Mouse (Mus musculus) thymus, postnatal 10 days (tissue): ENCODE data around the gene Csmd2.

Experiments used
- DNase-seq, 2 experiments: peaks; one replicate each; pipeline ENCODE4 v3.0.0; 2021; ENCODE audit warnings: low spot score in 2 of 2

Gene Csmd2

DNA sequence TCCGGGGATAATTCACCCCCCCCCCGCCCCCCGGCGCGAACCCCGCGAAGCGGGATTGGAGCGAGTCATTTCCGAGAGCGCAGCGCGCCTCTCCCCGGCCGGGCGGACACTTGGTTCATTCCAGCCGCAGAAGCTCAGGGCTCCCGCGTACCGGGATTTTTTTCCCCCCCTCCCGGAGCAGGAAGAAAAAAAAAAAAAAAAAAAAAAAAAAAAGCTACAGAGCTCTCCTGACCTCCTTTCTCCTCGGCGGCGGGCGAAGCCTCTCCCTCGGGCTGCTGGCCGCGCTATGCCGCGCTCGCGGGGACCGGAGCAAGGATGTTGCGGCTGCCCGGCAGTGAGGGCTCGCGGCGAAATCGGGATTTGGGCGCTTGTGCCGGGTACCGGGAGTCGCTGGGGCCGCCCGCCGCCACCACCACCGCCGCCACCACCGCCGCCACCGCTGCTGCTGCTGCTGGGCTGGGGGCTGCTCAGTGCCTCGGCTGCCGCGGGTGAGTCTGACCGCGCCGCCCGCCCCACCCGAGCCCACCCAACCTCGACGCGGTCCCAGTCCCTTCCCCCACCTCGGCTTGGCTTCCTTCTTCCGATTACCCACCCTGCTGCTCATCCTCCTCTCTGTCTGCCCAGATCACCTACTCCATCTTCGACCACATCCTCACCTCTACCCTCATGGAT is at the start of gene Csmd2:
Gene Csmd2 (plus strand): TSS at position 74 of the 672 bp plus-strand sequence.
- DNase-seq = no peak

DNA sequence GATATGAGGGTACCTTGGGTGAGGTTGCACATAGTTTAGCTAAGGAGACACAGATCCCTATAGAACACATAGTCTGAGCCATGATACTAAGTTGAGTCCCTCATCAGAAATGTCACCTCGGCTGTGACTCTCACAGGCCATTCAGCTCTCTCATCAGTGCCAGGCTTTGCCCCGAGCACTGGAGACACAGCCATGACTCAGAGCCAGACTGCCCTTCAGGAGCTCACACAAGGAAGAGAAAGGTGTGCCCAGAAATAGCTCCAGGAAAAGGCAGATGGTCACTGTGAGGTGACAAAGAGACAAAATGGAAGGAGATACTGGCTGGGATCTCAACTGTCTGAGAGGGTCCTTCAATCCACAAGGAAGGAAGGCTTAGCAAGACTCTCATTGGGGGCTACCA is 40.0 kb upstream of the Csmd2 start:
- no peak for DNase-seq

DNA sequence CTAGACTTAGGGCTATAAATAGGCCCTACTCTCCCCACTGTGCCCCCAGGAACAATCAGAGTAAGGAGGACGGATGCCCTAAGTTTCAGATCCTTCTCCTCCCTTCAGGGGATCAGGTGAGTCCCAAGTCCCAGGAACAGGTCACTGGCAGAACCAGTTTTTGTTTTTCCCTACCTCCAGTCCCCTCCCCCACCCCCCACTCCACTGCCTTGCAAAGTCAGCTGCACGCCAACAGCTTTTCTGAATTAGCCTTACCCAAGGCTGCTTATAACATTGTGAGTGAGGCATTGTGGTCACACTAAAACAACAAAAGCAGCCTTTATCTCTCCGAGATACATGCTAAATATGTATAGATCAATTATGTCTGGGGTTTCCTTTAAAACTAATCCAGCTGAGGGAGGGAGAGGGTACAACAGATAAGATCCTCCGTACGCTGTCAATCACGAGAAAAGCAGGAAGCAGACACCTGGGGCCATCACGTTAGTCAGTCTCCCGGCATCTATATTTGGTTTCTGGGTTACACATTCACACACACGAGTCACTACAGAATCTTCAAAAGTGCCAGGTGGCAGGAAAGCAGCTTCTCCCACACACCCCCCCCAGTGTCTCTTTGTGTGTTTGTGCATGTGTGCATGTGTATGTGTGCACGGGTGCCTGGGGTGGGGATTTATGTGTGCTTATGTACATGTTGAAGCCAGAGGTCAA is 34.5 kb upstream of the Csmd2 start:
- no peak for DNase-seq

DNA sequence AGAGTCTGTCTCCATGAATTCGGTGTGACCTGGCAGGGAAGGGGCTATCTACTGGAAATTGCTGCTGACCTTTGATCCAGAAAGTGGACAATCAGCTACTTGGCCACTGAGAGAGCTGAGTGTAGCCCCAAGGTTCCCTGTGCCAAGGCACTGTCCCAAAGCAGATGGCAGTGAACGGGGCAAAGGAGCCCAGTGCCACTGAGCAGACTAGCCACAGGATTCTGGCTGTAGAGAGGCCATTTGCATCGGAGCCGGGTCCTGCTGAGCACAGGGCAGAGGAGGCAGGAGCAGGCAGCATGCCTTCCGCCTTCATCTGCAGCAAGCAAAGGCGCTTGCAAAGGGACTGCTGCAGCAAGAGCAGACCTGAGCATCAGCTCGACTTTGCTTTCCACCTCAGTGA is 18.6 kb upstream of the Csmd2 start:
- no peak for DNase-seq

DNA sequence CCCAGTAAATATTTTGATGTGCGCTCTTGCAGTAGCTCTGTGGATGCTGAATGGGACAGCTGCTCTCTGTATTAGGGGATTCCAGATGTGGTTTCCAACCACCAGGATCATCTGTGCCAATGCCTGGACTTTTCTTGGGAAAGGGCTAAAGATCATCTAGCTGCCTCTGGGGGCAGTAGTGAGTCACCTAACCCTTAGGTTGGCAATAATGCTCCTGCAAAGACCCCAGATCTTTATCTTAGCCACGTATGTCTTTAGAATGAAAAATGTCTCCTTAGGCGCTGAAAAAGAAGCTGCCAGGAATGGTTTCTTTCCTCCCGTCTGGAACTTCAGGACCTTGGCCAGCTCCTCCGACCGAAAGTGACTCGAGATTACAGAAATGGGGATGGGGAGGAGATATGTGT is 17.6 kb upstream of the Csmd2 start:
- DNase-seq = no peak

DNA sequence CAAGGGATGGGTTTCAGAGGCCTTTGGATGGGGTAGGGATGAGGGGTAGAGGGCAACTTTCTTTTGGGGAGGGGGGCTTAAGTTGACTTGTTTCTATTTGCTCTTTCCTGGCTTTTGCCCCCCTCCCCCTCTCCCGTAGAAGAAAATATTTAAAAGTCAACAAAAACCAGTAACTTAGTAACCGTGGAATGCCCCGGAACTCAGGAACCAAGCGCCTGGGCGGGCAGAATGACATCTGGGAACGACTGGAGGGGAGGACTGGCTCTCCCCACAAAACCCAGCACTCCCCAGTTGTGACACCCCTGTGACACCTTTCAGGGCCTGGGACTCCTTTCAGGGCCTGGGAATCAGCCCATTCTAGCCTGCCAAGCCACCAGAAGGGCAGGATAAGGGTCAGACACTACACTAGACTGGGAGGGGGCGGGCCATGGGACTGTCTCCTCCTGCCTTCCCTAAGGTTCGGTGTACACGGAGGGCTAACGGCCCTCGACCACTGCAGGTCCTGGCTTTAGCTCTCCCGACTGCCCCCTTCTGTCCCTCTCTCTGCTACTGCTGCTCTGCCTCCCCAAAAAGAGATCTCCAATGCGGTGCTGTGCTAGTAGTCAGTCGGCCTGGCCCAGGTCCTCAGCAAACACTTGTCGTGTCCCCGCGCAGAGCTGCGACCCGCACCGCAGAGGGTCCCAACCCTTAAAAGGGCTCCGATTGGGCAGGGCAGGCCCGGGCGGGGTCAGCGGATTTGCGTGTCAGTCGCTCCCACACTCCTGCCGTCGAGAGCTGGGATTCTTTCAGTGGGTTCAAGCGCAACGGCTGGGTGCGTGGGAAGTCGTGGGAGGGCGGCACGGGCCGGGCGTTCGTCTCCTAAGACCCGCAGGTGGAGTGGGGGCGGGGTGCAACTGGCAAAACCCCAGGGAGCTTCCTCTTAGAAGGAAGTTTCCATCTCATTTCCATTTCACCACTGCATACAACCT is 16.5 kb upstream of the Csmd2 start, which contains the start of gene CK137956:
Gene CK137956 (minus strand): TSS at position 51 of the 968 bp plus-strand sequence.
- DNase-seq = no peak

DNA sequence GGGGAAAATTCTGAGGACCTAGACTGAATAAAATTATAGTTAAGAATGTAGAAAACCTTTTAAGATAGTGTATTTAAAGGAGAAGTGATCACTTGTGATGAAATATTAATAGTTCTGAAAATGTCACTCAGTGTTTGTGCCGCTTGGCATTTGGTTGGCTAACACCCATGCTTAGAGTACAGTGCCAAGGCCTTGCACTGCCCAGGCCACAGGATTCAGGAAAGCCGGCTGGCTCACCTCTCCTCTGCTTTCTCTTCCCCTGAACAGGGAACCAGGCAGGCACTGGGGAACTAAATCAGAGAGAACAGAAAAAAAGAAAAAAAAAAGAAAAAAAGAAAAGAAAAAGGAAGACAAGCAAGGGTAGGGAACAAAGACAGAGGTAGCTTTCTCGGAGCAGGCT is 14.7 kb upstream of the Csmd2 start:
- no peak for DNase-seq

DNA sequence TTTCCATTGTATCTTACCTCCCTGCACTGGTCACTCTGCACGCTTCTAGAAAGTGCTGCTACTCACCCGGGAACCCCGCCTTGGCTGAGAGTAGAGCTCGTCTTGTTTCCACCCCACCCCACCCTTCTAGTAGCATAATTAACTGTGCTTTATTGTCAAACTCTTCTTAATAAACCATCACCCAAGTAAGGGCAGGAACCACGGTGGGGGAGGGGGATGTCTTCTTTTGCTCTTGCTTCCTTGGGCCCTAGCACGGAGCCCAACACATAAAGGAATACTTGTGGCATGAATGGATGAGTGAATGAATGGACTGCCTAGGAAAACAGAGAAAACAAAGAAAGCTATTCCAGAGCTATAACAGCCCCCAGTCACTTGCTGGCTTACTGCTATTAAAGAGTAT is 6.5 kb upstream of the Csmd2 start:
- no peak for DNase-seq

DNA sequence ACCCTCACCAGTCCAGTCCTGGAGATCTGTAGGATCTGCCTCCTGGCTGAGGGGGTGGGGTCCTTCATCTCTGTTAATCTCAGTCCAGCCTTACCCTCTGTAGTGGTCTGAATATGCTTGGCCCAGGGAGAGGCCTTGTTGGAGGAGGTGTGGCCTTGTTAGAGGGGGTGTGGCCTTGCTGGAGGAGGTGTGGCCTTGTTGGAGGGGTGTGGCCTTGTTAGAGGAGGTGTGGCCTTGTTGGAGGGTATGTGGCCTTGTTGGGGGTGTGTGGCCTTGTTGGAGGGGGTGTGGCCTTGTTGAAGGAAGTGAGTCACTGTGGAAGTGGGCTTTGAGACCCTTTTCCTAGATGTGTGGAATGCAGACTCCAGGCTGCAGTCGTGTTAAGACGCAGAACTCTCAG is 3.2 kb upstream of the Csmd2 start:
- DNase-seq = no peak

DNA sequence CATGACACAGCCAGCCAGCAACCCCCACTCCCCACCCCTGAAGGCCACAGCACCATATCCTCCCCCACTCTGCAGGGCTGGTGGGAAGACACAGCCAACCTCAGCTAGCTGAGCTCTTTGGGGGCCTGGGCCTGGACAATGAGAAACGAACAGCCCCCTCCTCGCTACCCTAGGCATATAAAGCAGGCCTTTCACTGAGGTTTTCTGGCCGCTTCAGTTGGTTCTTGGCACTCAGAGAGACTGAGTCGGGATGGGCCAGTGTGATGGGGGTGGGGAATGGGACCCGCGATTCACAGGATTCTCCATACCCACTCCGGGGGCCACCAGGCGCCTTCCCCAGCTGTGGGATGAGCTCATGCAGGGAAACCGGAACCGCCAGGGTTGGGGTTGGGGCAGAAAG is 1.8 kb upstream of the Csmd2 start:
- DNase-seq = no peak

DNA sequence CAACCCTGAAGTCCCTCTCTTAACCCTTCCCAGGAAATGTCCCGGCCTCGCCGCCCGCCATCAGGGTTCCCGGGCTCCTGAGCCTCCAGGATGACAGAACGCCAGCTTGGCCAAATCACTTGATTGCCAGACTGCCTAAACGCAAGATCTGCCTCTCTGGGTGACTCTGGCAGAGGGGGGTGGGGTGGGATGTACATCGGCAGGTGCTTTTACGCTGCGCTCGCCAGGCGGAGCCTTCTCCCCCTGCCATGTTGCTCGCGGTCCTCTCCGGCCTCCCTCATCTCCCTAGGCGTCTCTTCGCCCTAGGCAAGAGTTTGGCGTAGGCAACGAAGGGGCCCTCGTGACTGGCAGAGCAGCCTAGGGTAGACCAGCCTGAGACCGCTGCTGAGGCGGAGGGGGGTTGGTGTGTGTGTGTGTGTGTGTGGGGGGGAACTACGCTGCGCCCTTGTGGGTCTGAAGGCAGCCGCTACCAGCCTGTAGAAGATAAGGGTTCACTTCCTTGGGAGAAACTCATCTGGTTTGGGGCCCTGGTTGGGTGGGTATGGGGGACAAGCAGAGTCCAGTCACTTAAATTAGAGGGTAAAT is 1.1 kb upstream of the Csmd2 start:
- no peak for DNase-seq

DNA sequence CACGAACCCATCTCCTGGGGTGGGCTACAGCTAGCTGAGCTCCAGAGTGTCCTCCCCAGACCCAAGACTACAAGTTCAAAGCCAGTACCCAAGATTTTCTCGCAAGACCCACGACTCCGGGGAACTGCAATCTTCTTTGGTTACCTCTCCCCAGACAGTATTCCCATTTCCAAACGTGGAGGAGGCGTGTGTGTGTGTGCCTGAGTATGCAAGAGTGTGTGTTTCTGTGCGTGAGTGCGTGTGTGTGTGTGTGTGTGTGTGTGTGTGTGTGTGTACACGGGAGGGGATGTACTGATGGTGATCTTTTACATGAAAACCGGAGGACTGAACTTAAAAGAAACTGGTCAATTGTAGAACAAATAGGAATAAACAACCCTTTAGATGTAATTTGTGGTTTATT is 387 bp upstream of the Csmd2 start:
- no peak for DNase-seq

DNA sequence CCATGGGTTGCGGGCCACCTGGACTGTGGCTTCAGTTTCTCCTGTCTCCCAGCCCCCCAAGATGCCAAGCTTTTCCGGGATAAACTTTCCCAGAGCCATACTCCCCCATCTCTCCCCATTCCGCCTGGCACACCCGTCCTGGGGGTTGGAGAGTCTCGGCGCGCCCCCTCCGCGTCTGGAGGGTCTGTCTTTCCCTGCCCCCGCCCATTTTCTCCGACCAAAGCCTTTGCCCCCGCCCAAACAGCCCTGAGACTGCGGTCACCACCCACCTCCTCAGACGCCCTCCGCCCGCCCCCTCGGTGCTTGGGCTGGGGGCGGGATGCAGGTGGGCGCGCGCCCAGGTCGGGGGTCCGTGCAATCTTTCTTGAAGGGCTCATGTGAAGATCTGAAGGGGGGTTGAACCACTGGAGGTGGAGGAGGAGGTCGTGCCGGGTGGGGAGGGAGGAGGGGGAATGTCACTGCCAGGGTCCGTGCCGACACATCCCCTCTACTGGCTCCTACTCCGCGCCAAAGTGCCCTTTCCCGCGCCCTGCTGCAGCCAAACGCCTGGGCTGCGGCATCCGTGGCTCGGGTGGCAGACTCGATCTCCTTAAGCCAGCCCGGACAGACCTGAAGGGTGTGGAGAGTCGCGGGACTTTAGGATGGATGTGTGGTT is 996 bp downstream of the Csmd2 start:
- DNase-seq = no peak

DNA sequence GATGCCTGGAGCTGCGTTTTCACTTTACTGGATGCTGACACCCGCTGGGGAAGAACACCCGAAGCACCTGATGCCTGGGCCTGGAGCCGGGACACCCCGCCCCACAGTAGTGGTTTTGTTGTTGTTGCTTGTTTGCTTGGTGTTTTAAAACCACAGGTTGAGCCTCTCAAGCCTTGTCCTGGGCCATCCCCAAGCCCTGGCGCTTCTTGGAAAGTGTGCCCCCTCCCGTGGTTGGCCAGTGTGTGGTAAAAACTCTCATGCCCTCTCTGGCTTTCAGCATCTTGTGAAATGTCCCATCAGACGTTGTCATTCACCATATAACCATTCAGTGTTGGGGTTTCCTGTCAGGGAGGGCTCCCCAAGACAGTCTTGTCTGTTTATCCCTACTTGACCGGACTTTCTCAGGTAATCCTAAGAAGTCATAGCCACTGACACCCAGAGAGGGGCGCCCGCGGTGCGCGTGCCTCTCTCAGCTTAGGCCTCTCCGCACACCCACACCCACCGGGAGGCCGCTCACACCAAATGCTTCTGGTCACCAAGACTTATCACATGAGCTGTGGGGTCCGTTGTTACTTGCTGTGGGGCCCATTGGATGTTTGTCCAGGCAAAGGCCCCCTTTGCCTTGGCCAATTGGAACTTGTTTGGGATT is 1.8 kb downstream of the Csmd2 start:
- no peak for DNase-seq

DNA sequence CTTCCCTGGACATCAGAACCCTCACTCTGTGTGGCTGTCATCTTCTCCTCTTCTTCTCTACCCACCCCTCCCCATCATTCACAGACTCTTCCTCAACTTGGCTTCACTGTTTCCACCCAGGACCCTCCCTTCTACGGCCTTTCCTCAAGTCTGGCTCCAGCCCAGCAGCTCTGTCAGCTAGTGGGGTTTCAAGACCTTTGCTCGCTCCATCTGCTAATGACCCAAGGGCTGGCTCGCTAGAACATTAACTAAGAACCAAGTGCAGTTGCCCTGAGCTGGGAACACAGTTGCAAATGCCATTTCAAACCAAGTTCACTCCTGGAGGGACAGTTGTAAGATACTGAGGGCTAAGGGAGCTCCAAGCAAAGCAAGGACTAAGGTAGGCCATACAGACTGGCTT is 11.6 kb downstream of the Csmd2 start:
- no peak for DNase-seq

DNA sequence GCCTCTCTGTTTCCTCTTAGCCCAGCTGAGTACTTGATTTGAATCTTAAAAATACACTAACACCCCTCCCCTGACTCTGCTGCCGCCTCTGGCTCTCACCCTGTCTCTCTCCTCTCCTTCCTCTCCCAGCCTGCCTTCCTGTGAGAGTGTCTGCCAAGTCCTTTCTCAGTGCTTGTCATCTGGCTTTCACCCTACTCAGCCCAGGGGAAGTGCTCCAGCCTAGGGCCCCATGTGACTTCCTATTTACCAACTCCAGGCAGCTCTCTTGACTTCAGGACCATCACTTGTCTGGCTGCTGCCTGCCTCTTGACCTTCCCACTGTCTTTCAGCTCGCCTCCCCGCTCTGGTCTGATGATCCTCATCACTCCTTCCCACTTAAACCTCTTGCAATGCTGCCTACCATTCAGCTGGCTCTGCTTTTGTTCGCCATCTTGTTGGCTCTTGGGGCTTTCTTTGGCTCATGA is 15.0 kb downstream of the Csmd2 start:
- DNase-seq = no peak

DNA sequence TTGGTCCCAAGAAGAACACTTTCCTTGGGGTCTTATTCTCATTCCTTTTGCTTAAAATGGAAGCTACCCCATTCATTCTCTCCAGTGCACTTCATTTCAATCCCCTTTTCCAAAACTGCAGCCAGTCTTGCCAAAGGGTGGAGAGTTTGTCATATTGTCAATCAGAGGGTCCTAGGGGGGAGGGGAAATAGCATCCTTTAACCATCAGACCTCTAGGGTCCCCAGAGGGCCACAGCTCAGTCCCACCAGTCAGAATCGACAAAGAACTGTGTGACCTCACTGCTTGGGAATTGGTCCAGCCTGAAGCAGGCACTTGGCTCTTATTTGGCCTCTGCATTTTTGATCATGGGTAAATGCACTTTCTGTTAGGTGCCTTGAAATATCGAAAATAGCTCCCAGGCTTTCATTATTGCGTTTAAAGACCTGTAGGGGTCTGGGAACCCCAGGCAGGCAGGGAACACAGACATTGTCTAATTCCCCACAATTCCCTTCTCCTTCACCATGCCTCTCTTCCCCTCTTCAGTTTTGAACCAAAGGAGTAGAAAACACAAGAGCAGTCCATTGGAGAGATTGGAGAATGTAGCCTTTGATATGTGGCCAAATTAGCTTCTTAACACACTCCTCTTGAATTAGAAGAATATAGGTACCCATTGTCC is 17.3 kb downstream of the Csmd2 start:
- DNase-seq = no peak

DNA sequence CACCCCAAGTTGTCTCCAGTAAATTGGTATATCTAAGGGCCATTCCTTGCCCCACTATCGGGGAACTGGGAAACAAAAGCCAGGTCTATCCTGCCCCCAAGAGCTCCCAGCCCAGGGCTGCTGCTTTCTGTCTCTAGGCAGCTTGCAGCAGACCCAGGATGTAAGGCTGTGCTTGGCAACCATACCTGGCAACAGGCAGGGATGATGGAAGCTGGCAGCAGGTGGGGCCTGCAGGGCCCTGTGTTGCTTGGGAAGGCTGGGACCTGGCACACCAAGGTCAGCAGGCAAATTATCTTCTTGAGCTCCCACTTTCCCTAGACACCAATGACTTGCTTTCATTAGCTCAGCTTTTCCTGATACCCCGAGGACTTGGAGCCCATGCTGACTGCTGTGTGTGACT is 31.8 kb downstream of the Csmd2 start:
- no peak for DNase-seq

DNA sequence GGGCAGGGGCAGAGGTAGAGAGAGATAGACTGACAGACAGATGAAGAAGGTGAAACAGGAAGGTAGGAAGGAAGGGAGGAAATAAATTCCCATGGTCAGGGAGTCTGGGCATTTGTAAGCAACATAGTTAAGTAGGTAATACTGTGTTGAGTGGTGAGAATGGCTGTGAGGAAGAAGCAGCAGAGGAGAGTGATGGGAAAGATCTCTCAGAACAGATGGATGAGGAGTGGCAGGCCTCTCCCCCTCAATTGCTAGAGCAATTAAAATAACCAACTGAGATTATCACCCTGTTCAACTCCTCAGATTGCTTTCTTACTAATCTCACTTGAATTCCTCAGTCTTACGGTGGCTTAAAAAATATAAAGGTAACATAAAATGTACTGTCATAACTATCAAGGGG is 40.6 kb downstream of the Csmd2 start:
- no peak for DNase-seq

DNA sequence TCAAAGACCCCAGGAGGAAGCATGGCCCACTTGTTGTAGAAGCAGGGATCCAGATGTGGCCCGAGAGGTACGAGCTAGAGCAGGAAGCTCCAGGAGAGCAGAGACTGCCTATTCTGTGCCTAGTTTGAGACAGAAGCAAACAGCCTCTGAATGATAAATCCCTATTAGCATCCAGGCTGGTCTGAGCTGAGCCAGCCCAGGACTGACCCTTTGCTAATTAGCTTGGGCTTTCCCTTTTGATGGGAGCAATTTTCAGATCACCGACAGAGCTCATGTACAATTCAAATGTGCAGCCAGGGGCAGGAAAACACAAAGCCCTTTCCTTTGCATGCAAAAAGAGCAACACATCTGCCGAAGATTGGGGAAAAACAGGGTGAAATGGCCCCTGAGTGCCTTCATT is 54.2 kb downstream of the Csmd2 start:
- no peak for DNase-seq
